Mouse (Mus musculus): ENCODE data around the gene Srrm1. TPM values are rescaled to one million over a fixed set of nuclear protein-coding genes. Genes with fewer than 3 reads are reported as not detected.

Gene Srrm1
- polyA plus RNA-seq, 1 experiment = 21.6 TPM

DNA sequence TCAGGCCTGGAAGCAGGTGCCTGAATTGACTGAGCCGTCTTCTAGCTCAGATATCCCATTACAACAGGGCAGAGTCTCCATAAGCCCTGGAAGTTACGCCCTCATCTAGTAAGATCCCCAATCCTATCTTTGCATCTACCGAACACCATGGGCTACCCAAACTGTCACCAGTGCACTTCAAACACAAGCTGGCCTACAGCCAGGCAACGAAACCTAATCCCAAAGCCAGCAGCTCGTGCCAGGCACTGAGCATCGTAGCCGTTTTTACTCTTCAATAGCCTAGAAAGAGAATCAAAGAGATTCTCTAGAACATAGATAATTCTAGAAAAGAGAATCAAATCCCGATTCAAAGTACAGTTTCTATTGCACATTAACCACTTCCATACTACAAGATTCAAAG lies 30.1 kb downstream of the Srrm1 start:
- 70% methylated on average over 8 of the region's 8 CpGs for WGBS
- no peak overlapping the region for H3K4me3 ChIP-seq (ENCODE audit: insufficient read depth, low read depth, low read length)
- TF ChIP-seq POLR2A (IDR thresholded peaks at IDR 0.05; ENCODE audit: low read depth, low read length) = no peak
- no peak for TF ChIP-seq CTCF (conservative IDR thresholded peaks at IDR 0.05; ENCODE audit: insufficient read depth, insufficient read length, low read depth, low read length)
- DNase-seq = no peak
- H3K36me3 ChIP-seq (ENCODE audit: control insufficient read depth, insufficient read depth, low read length) = peaks cover 12% of the 10 kb centered on the region; the same call in 1 of the 2 replicates
- no peaks in the 10 kb centered on the region for H3K27me3 ChIP-seq (replicated peaks; ENCODE audit: control insufficient read depth, insufficient read depth, low read length)
- no peaks in the 10 kb centered on the region for H3K4me1 ChIP-seq (ENCODE audit: control insufficient read depth, insufficient read depth, low read length)
- H3K27ac ChIP-seq (ENCODE audit: insufficient read depth, low read depth, low read length) = no peak overlapping the region

DNA sequence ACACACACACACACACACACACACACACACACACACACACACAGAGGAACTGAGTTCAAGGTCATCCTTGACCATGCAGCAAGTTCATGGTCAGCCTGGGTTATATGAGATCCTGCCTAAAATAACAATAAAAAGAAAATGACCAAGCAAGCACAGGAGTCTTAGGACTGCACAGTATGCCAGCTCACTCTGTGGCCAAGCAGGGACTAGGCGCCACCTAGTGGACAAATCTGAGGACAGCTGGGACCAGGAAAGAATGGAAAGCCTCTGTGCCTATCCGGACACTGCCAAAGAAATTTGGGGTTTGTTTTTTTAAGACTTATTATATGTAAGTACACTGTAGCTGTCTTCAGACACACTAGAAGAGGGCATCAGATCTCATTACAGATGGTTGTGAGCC lies 35.2 kb downstream of the Srrm1 start:
- no peak overlapping the region for H3K4me3 ChIP-seq (ENCODE audit: insufficient read depth, low read depth, low read length)
- DNase-seq = peak; percentile 80
- no peak overlapping the region for H3K27ac ChIP-seq (ENCODE audit: insufficient read depth, low read depth, low read length)
- peaks cover 9% of the 10 kb centered on the region for H3K4me1 ChIP-seq (ENCODE audit: control insufficient read depth, insufficient read depth, low read length)
- TF ChIP-seq CTCF (conservative IDR thresholded peaks at IDR 0.05; ENCODE audit: insufficient read depth, insufficient read length, low read depth, low read length) (peak; percentile 98), POLR2A (IDR thresholded peaks at IDR 0.05; ENCODE audit: low read depth, low read length) (no peak)
- no peaks in the 10 kb centered on the region for H3K27me3 ChIP-seq (replicated peaks; ENCODE audit: control insufficient read depth, insufficient read depth, low read length)
- 11% methylated on average over 2 of the region's 2 CpGs for WGBS
- peaks cover 4% of the 10 kb centered on the region; the same call in 1 of the 2 replicates for H3K36me3 ChIP-seq (ENCODE audit: control insufficient read depth, insufficient read depth, low read length)

DNA sequence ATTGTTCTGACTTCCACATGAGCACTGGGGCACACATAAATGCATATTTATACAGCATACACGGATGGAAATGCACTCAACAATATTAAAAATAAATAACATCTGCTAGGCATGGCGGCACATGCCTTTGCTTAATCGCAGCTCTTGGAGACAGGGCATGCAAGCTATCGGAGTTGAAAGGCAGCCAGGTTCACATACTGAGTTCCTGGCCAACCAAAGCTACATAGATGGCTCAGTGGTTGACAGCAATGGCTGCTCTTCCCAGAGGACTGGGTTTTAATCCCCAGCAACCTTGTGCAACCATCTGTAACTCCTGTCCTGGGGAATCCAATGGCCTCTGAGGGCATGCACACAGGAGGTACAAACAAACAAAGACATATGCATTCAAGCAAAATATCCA lies 35.6 kb downstream of the Srrm1 start:
- no peak for TF ChIP-seq CTCF (conservative IDR thresholded peaks at IDR 0.05; ENCODE audit: insufficient read depth, insufficient read length, low read depth, low read length)
- TF ChIP-seq POLR2A (IDR thresholded peaks at IDR 0.05; ENCODE audit: low read depth, low read length) = no peak
- WGBS = 62% methylated on average over 4 of the region's 4 CpGs
- DNase-seq = no peak

DNA sequence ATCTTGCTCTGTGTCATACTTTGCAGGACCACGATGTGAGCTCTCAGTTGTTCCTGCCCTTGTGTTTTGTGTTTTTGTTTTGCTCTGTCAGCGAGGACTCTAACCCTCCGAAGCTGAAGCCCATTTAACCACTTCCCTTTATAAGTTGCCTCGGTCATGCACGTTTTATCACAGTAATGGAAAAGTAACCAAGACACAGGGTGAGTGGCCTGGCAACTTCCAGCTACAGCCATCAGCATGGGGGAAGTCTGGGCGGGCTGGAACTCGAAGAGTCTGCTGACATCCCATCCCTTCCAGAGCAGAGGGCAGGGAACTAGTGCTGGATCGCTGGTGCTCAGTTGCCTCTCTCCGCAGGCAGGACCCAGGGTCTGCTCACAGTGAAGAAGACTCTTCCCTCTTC lies 37.8 kb downstream of the Srrm1 start:
- no peak for TF ChIP-seq CTCF (conservative IDR thresholded peaks at IDR 0.05; ENCODE audit: insufficient read depth, insufficient read length, low read depth, low read length)
- no peak for TF ChIP-seq POLR2A (IDR thresholded peaks at IDR 0.05; ENCODE audit: low read depth, low read length)

More for the DNA sequence above, 35.6 kb downstream of the Srrm1 start:
- Histone ChIP-seq H3K4me3 (ENCODE audit: insufficient read depth, low read depth, low read length) (no peak overlapping the region), H3K27ac (ENCODE audit: insufficient read depth, low read depth, low read length) (no peak overlapping the region), H3K4me1 (ENCODE audit: control insufficient read depth, insufficient read depth, low read length) (peaks cover 11% of the 10 kb centered on the region), H3K27me3 (replicated peaks; ENCODE audit: control insufficient read depth, insufficient read depth, low read length) (no peaks in the 10 kb centered on the region), H3K36me3 (ENCODE audit: control insufficient read depth, insufficient read depth, low read length) (peaks cover 4% of the 10 kb centered on the region; the same call in 1 of the 2 replicates)

DNA sequence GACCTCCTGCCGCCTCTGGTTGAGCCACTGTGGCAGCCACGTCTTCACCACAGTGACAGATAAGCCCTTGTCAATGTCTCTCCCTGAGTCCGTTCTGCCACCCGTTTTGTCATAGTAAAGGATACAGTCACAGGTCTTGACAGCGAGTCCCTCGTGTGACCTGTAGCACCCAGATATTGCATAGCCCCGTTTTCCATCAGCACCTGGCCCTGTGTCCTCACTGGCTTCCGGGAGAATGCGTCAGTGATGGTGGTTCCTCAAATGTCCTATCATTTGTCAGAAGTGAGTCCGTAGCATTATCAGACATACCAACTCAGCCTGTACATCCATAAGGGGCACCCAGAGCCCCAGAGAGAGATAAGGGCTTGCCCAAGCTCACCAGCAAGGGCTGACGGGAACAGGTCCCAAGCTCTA lies 38.7 kb downstream of the Srrm1 start:
- no peak for DNase-seq
- no peaks in the 10 kb centered on the region for H3K36me3 ChIP-seq (ENCODE audit: control insufficient read depth, insufficient read depth, low read length)
- no peak overlapping the region for H3K27ac ChIP-seq (ENCODE audit: insufficient read depth, low read depth, low read length)
- no peaks in the 10 kb centered on the region for H3K27me3 ChIP-seq (replicated peaks; ENCODE audit: control insufficient read depth, insufficient read depth, low read length)
- H3K4me1 ChIP-seq (ENCODE audit: control insufficient read depth, insufficient read depth, low read length) = peaks cover 11% of the 10 kb centered on the region
- WGBS = 93% methylated on average over 11 of the region's 11 CpGs
- H3K4me3 ChIP-seq (ENCODE audit: insufficient read depth, low read depth, low read length) = no peak overlapping the region
- no peak for TF ChIP-seq POLR2A (IDR thresholded peaks at IDR 0.05; ENCODE audit: low read depth, low read length)
- no peak for TF ChIP-seq CTCF (conservative IDR thresholded peaks at IDR 0.05; ENCODE audit: insufficient read depth, insufficient read length, low read depth, low read length)

More for the DNA sequence above, 37.8 kb downstream of the Srrm1 start:
- Histone ChIP-seq H3K27me3 (replicated peaks; ENCODE audit: control insufficient read depth, insufficient read depth, low read length) (no peaks in the 10 kb centered on the region), H3K27ac (ENCODE audit: insufficient read depth, low read depth, low read length) (no peak overlapping the region), H3K36me3 (ENCODE audit: control insufficient read depth, insufficient read depth, low read length) (peaks cover 2% of the 10 kb centered on the region; the same call in 1 of the 2 replicates), H3K4me1 (ENCODE audit: control insufficient read depth, insufficient read depth, low read length) (peaks cover 11% of the 10 kb centered on the region), H3K4me3 (ENCODE audit: insufficient read depth, low read depth, low read length) (no peak overlapping the region)
- no peak for DNase-seq
- WGBS = 94% methylated on average over 9 of the region's 9 CpGs

DNA sequence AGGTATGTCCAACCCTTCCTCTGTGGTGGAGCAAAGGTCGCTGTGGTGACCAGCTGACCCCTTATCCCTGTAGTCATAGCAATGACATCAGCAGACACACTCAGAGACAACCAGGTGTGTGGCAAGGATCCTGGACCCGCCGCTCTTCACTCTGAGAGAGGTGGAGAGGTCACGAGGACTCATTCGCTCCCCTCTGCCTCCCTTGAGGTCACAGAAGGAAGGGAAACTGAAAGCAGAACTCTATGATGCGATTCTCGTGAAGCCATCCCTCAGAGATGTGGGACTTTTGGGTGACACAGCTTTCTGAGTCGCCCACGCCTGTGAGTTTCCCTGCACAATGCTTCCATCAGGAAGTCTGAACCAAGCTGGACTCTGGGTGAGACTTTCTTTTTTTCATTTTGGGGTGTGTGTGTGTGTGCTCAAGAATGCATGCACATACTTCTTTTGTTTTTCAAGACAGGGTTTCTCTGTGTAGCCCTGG lies 39.3 kb downstream of the Srrm1 start:
- DNase-seq = peak; percentile 47
- Histone ChIP-seq H3K27ac (ENCODE audit: insufficient read depth, low read depth, low read length) (peak overlapping the region; percentile 77; the same call in 1 of the 2 replicates), H3K27me3 (replicated peaks; ENCODE audit: control insufficient read depth, insufficient read depth, low read length) (no peaks in the 10 kb centered on the region), H3K4me3 (ENCODE audit: insufficient read depth, low read depth, low read length) (no peak overlapping the region), H3K4me1 (ENCODE audit: control insufficient read depth, insufficient read depth, low read length) (peaks cover 11% of the 10 kb centered on the region), H3K36me3 (ENCODE audit: control insufficient read depth, insufficient read depth, low read length) (no peaks in the 10 kb centered on the region)
- TF ChIP-seq POLR2A (IDR thresholded peaks at IDR 0.05; ENCODE audit: low read depth, low read length) (no peak), CTCF (conservative IDR thresholded peaks at IDR 0.05; ENCODE audit: insufficient read depth, insufficient read length, low read depth, low read length) (no peak)
- WGBS = 51% methylated on average over 9 of the region's 9 CpGs

DNA sequence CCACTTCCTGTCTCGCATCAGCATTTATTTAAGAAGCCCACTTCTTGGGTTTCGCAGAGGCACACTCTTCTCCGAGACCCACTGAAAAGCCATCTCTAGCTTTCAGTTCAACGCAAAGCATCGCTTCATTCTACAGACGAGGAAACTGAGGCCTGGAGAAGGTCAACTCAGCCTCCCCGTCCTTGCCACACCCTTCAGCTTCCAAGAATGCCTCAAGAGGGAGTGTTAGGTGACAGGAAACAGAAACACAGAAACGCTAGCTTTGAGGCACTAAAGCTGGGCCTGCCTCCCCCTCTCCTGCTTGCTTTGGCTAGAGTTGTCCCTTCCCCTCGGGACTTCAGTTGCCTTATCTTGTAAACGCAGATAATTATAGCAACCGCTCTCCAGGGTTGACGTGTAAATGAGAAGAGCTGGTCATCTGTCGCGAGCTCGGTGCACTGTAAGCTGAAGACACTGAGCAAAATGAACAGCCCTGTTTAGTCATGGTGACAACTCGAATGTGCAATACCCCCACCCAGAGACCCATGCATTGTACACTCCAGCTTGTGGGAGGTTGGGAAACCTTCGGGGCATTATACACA lies 39.9 kb downstream of the Srrm1 start:
- Histone ChIP-seq H3K36me3 (ENCODE audit: control insufficient read depth, insufficient read depth, low read length) (no peaks in the 10 kb centered on the region), H3K4me3 (ENCODE audit: insufficient read depth, low read depth, low read length) (no peak overlapping the region), H3K4me1 (ENCODE audit: control insufficient read depth, insufficient read depth, low read length) (peaks cover 11% of the 10 kb centered on the region), H3K27me3 (replicated peaks; ENCODE audit: control insufficient read depth, insufficient read depth, low read length) (no peaks in the 10 kb centered on the region), H3K27ac (ENCODE audit: insufficient read depth, low read depth, low read length) (peak overlapping the region; percentile 77)
- TF ChIP-seq POLR2A (IDR thresholded peaks at IDR 0.05; ENCODE audit: low read depth, low read length) (no peak), CTCF (conservative IDR thresholded peaks at IDR 0.05; ENCODE audit: insufficient read depth, insufficient read length, low read depth, low read length) (no peak)
- peak; percentile 54 for DNase-seq
- WGBS = 41% methylated on average over 17 of the region's 17 CpGs

Measured in kidney, adult 2 months (tissue).